Comparison of ENCODE assay signal across 8 mouse cellular contexts in the genomic region with DNA sequence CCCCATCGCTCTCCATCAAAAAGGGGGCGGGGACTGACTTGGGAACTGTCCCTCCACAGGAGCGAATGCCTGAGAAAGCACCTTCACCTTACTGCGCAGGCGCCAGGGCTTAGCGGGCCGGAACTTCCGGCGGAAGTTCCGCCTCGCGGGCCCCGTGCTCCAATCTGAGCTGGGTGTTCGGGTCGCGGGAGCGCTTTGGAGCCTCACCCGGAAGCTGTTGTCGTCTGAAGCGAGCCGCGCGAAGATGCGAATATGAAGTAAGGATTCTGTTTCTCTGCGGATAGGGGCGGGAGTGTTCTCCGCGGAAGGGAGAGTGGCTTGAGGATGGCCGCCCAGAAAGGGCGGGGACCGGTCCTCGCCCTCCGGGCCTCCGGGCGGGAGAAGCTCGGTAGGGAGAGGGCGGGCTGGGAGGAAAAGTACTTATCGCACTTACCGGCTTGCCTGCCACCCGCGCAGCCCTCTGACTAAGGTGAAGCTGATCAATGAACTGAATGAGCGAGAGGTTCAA. TPM values are rescaled to one million over a fixed set of nuclear protein-coding genes. Genes with fewer than 3 reads are reported as not detected.
DNase-seq lines count a peak whose midpoint lies in the region; ATAC-seq and TF ChIP-seq lines count a peak whose summit lies in the region.

A gene (plus strand): TSS at position 141 of the 508 bp plus-strand sequence.

- H3K36me3 ChIP-seq in hindbrain, embryonic 10.5 days = peaks cover 12% of the 10 kb centered on the region
- H3K36me3 ChIP-seq in lung, postnatal 0 days (ENCODE audit: insufficient read depth, low read length) = no peaks in the 10 kb centered on the region

- peak; percentile 100 for ATAC-seq in frontal cortex, adult (ENCODE audit: low TSS enrichment)
- peak; percentile 99 for ATAC-seq in lung, postnatal 0 days

- H3K9ac ChIP-seq in lung, postnatal 0 days (replicated peaks; ENCODE audit: low read depth) = no peak within 1 kb of the TSS

- no peak for TF ChIP-seq EP300 in lung, postnatal 0 days (IDR thresholded peaks at IDR 0.05)

- peak within 1 kb of the TSS; percentile 84 for H3K27ac ChIP-seq in hindbrain, embryonic 10.5 days
- H3K27ac ChIP-seq in lung, postnatal 0 days (ENCODE audit: low read length) = no peak within 1 kb of the TSS

- H3K4me3 ChIP-seq in hindbrain, embryonic 10.5 days = peak within 1 kb of the TSS; percentile 67
- H3K4me3 ChIP-seq in lung, postnatal 0 days (ENCODE audit: low read depth, low read length) = peak within 1 kb of the TSS; percentile 56

- no peaks in the 10 kb centered on the region for H3K27me3 ChIP-seq in hindbrain, embryonic 10.5 days (ENCODE audit: insufficient read depth, poor library complexity, severe bottlenecking)
- no peaks in the 10 kb centered on the region for H3K27me3 ChIP-seq in lung, postnatal 0 days (replicated peaks; ENCODE audit: insufficient read depth, low read length)

- 13% methylated on average over 42 of the region's 42 CpGs for WGBS in hindbrain, embryonic 10.5 days
- WGBS in lung, postnatal 0 days = 15% methylated on average over 34 of the region's 42 CpGs

- peak within 1 kb of the TSS; percentile 51 for H3K4me2 ChIP-seq in lung, postnatal 0 days (replicated peaks; ENCODE audit: low read depth, low read length)

- no peak for TF ChIP-seq CTCF in lung, postnatal 0 days (IDR thresholded peaks at IDR 0.05)

- H3K4me1 ChIP-seq in hindbrain, embryonic 10.5 days (replicated peaks) = peaks cover 7% of the 10 kb centered on the region
- H3K4me1 ChIP-seq in lung, postnatal 0 days (ENCODE audit: insufficient read depth, low read depth, low read length) = no peaks in the 10 kb centered on the region

- peak; percentile 89 for DNase-seq in MN1 (ENCODE audit: low spot score)
- peak; percentile 92 for DNase-seq in cerebellum, adult 9-10 months
- peak; percentile 90 for DNase-seq in hindbrain, embryonic 10.5 days (ENCODE audit: low spot score)
- peak; percentile 93 for DNase-seq in layer of hippocampus, adult 9-11 months
- peak; percentile 92 for DNase-seq in lung, postnatal 0 days (ENCODE audit: low spot score)
- DNase-seq in ovary, postnatal 14 days (ENCODE audit: low spot score) = peak; percentile 72
- peak; percentile 91 for DNase-seq in thymus, postnatal 14 days

- H3K9me3 ChIP-seq in hindbrain, embryonic 10.5 days = no peaks in the 10 kb centered on the region
- H3K9me3 ChIP-seq in lung, postnatal 0 days (ENCODE audit: low read length) = no peaks in the 10 kb centered on the region

RNA-seq across cellular contexts. Expression of the gene that starts here (rescaled TPM):
- polyA plus RNA-seq in hindbrain, embryonic 10.5 days (2016; fragmentation: Nextera tagmentation; extraction: Ambion mirVana) = 19.4 and 24.3 TPM in 2 replicates
- 10.2 and 12.5 TPM in 2 replicates for polyA plus RNA-seq in lung, postnatal 0 days (2015; fragmentation: Nextera tagmentation; extraction: Ambion mirVana)
